ENCODE assay signal across 11 mouse cellular contexts in the genomic region with DNA sequence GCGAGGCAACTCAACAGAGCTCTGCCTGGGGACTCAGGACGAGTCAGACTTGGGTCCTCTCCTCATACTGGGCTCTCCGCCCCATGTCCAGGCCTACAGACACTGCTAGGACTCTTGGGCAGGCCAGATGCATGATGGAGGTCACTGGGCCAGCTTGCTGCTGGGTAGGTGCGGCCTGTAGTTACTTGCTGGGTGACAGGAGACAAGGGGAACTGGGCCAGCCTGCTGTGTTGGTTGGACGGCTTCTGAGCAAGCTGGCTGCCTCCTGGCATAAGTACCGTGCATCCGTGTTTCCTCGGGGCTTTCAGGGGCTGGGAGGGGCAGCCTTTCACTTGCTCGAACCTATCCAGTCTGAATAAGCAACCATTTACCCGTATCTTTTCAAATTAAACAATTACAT. TPM values are rescaled to one million over a fixed set of nuclear protein-coding genes. Genes with fewer than 3 reads are reported as not detected.
A peak's percentile ranks its signal among the peaks of the same experiment; 100 is the strongest.
DNase-seq lines count a peak whose midpoint lies in the region; ATAC-seq lines count a peak whose summit lies in the region.
"Had no signal": no experiment of that assay in that cellular context is flagged by ENCODE, and none has a peak within 500 bp of the region (broad histone marks: within the 10 kb centered on the region; RNA-seq: fewer than 3 reads in every experiment).

No protein-coding gene starts in this region.

- no peak for DNase-seq in hindbrain, embryonic 14.5 days (ENCODE audit: low spot score)
- peak; percentile 49 for DNase-seq in 3134 (ENCODE audit: extremely low read depth, insufficient read length, low spot score)
- peak; percentile 24 for DNase-seq in MN1 (ENCODE audit: low spot score)
- DNase-seq in kidney, adult 9 months, result peak; percentile 28
- DNase-seq in thymus, postnatal 25 days, result no peak
- DNase-seq: gastrocnemius, postnatal 14 days had no signal

- no peak overlapping the region for H3K4me3 ChIP-seq in hindbrain, embryonic 13.5 days
- no peak overlapping the region for H3K4me3 ChIP-seq in hindbrain, embryonic 14.5 days (replicated peaks; ENCODE audit: low read length)
- H3K4me3 ChIP-seq: liver, embryonic 15.5 days had no signal

- 0 out of 2 replicates have a peak overlapping the region, but pooled peaks have one; percentile 8 for H3K9ac ChIP-seq in hindbrain, embryonic 13.5 days
- H3K9ac ChIP-seq in hindbrain, embryonic 14.5 days, result no peak overlapping the region
- H3K9ac ChIP-seq: liver, embryonic 15.5 days had no signal

- no peak for ATAC-seq in hindbrain, embryonic 13.5 days (ENCODE audit: low FRiP score)
- no peak for ATAC-seq in hindbrain, embryonic 14.5 days (ENCODE audit: low FRiP score)
- no peak for ATAC-seq in megakaryocyte, adult 5-6 weeks (ENCODE audit: poor library complexity, severe bottlenecking)
- ATAC-seq in erythroblast, adult 5-6 weeks (replicated peaks; ENCODE audit: low FRiP score, poor library complexity, severe bottlenecking), result no peak

- H3K4me2 ChIP-seq in hindbrain, embryonic 13.5 days, result no peak overlapping the region
- no peak overlapping the region for H3K4me2 ChIP-seq in hindbrain, embryonic 14.5 days (replicated peaks)
- H3K4me2 ChIP-seq: liver, embryonic 15.5 days had no signal

- peak overlapping the region; percentile 32; the same call in 1 of the 2 replicates for H3K27ac ChIP-seq in hindbrain, embryonic 13.5 days
- H3K27ac ChIP-seq in hindbrain, embryonic 14.5 days, result no peak overlapping the region
- H3K27ac ChIP-seq: liver, embryonic 15.5 days had no signal

- 81% methylated on average over 10 of the region's 10 CpGs for WGBS in hindbrain, embryonic 13.5 days
- 67% methylated on average over 10 of the region's 10 CpGs for WGBS in hindbrain, embryonic 14.5 days

- H3K27me3 ChIP-seq in hindbrain, embryonic 13.5 days, result no peaks in the 10 kb centered on the region
- no peaks in the 10 kb centered on the region for H3K27me3 ChIP-seq in hindbrain, embryonic 14.5 days (ENCODE audit: control insufficient read depth, insufficient read depth, low read length)
- H3K27me3 ChIP-seq: liver, embryonic 15.5 days had no signal

- peaks cover 32% of the 10 kb centered on the region for H3K4me1 ChIP-seq in hindbrain, embryonic 13.5 days (replicated peaks)
- H3K4me1 ChIP-seq in hindbrain, embryonic 14.5 days (replicated peaks; ENCODE audit: control insufficient read depth, insufficient read depth, low read length), result no peaks in the 10 kb centered on the region; the same call in 1 of the 2 replicates

- peaks cover 55% of the 10 kb centered on the region for H3K36me3 ChIP-seq in hindbrain, embryonic 13.5 days
- H3K36me3 ChIP-seq in hindbrain, embryonic 14.5 days (replicated peaks; ENCODE audit: control insufficient read depth, insufficient read depth), result peaks cover 36% of the 10 kb centered on the region

- H3K9me3 ChIP-seq in hindbrain, embryonic 13.5 days, result no peaks in the 10 kb centered on the region
- H3K9me3 ChIP-seq in hindbrain, embryonic 14.5 days (ENCODE audit: control insufficient read depth, low read length), result no peaks in the 10 kb centered on the region
- H3K9me3 ChIP-seq: liver, embryonic 15.5 days had no signal

RNA-seq across cellular contexts. Expression of a gene that starts 21.0 kb away (rescaled TPM):
- polyA plus RNA-seq in hindbrain, embryonic 13.5 days (2015; fragmentation: Nextera tagmentation; extraction: Ambion mirVana), result 25.6 and 28.3 TPM in 2 replicates
- polyA plus RNA-seq in hindbrain, embryonic 14.5 days (2014; fragmentation: Nextera tagmentation; extraction: Ambion mirVana), result 23.1 and 24.2 TPM in 2 replicates
- 26.3 and 30.3 TPM in 2 replicates for total RNA-seq in megakaryocyte, adult 5-6 weeks (2015)
- total RNA-seq in megakaryocyte, adult 5-6 weeks (2017), result 10.9 and 12.4 TPM in 2 replicates
- total RNA-seq in erythroblast, adult 5-6 weeks (2015; ENCODE audit: low replicate concordance), result 3.8 and 22.1 TPM in 2 replicates
- total RNA-seq in erythroblast, adult 5-6 weeks (2017; ENCODE audit: low replicate concordance), result 2.3 TPM in 1 of 2 replicates, not detected in the other

RNA-seq across cellular contexts. Expression of a gene that starts 22.7 kb away (rescaled TPM):
- 0.04 and 0.09 TPM in 2 replicates for polyA plus RNA-seq in hindbrain, embryonic 13.5 days (2015; fragmentation: Nextera tagmentation; extraction: Ambion mirVana)
- not detected in 2 replicates for polyA plus RNA-seq in hindbrain, embryonic 14.5 days (2014; fragmentation: Nextera tagmentation; extraction: Ambion mirVana)
- total RNA-seq in megakaryocyte, adult 5-6 weeks (2015), result not detected in 2 replicates
- not detected in 2 replicates for total RNA-seq in megakaryocyte, adult 5-6 weeks (2017)
- not detected in 2 replicates for total RNA-seq in erythroblast, adult 5-6 weeks (2015; ENCODE audit: low replicate concordance)
- total RNA-seq in erythroblast, adult 5-6 weeks (2017; ENCODE audit: low replicate concordance), result 0.14 TPM in 1 of 2 replicates, not detected in the other
- total RNA-seq: gastrocnemius, postnatal 14 days; layer of hippocampus, adult 8-10 months had no signal

RNA-seq across cellular contexts. Expression of a gene that starts 35.7 kb away (rescaled TPM):
- polyA plus RNA-seq in hindbrain, embryonic 13.5 days (2015; fragmentation: Nextera tagmentation; extraction: Ambion mirVana), result 0.17 TPM in 1 of 2 replicates, not detected in the other
- polyA plus RNA-seq in hindbrain, embryonic 14.5 days (2014; fragmentation: Nextera tagmentation; extraction: Ambion mirVana), result not detected in 2 replicates
- total RNA-seq in megakaryocyte, adult 5-6 weeks (2015), result 0.20 TPM in 1 of 2 replicates, not detected in the other
- not detected in 2 replicates for total RNA-seq in megakaryocyte, adult 5-6 weeks (2017)
- total RNA-seq in erythroblast, adult 5-6 weeks (2015; ENCODE audit: low replicate concordance), result not detected in 2 replicates
- total RNA-seq in erythroblast, adult 5-6 weeks (2017; ENCODE audit: low replicate concordance), result not detected in 2 replicates
- total RNA-seq: gastrocnemius, postnatal 14 days; layer of hippocampus, adult 8-10 months had no signal
- polyA plus RNA-seq: liver, embryonic 15.5 days had no signal

RNA-seq across cellular contexts. Expression of a gene that starts 38.7 kb away (rescaled TPM):
- not detected in 2 replicates for polyA plus RNA-seq in hindbrain, embryonic 13.5 days (2015; fragmentation: Nextera tagmentation; extraction: Ambion mirVana)
- polyA plus RNA-seq in hindbrain, embryonic 14.5 days (2014; fragmentation: Nextera tagmentation; extraction: Ambion mirVana), result not detected in 2 replicates
- total RNA-seq in megakaryocyte, adult 5-6 weeks (2015), result not detected in 2 replicates
- total RNA-seq in megakaryocyte, adult 5-6 weeks (2017), result not detected in 2 replicates
- not detected in 2 replicates for total RNA-seq in erythroblast, adult 5-6 weeks (2015; ENCODE audit: low replicate concordance)
- not detected in 2 replicates for total RNA-seq in erythroblast, adult 5-6 weeks (2017; ENCODE audit: low replicate concordance)

RNA-seq across cellular contexts. Expression of a gene that starts 41.3 kb away (rescaled TPM):
- 0.61 and 1.4 TPM in 2 replicates for polyA plus RNA-seq in hindbrain, embryonic 13.5 days (2015; fragmentation: Nextera tagmentation; extraction: Ambion mirVana)
- polyA plus RNA-seq in hindbrain, embryonic 14.5 days (2014; fragmentation: Nextera tagmentation; extraction: Ambion mirVana), result 1.5 TPM in 2 replicates
- total RNA-seq in megakaryocyte, adult 5-6 weeks (2015), result 17.1 and 19.9 TPM in 2 replicates
- total RNA-seq in megakaryocyte, adult 5-6 weeks (2017), result 6.0 and 7.4 TPM in 2 replicates
- total RNA-seq in erythroblast, adult 5-6 weeks (2015; ENCODE audit: low replicate concordance), result 6.0 and 6.3 TPM in 2 replicates
- total RNA-seq in erythroblast, adult 5-6 weeks (2017; ENCODE audit: low replicate concordance), result 0.56 TPM in 1 of 2 replicates, not detected in the other

Comparison
In these comparisons a context has a peak if more than half of its experiments do, and no peak if none do; other contexts are left out.
1. DNase-seq: peak in 3134 (single experiment), MN1 (single experiment) and kidney, adult 9 months (single experiment); none in hindbrain, embryonic 14.5 days (single experiment) and thymus, postnatal 25 days (single experiment).